Mouse (Mus musculus) midbrain, postnatal 0 days (tissue): ENCODE measurements around the gene Plbd1. TPM values are rescaled to one million over a fixed set of nuclear protein-coding genes. Genes with fewer than 3 reads are reported as not detected.

Experiments
- ATAC-seq: fragments of 200-750 bp; cut with Nextera tagmentation; 2 replicates; pipeline ENCODE4 v1.8.0; 2017; ENCODE audit warnings: moderate number of reproducible peaks, mild to moderate bottlenecking, moderate TSS enrichment, moderate library complexity; ENCODE audit not compliant: low FRiP score
- DNase-seq: peaks from one replicate; pipeline ENCODE4 v3.0.0-alpha.2; 2015; ENCODE audit warnings: low spot score
- H3K27ac ChIP-seq: fragments of 300-500 bp; sonication (generic); 2 replicates; pipeline ENCODE4 v1.5.1; 2014; ENCODE audit warnings: low read depth, mild to moderate bottlenecking, low read length, mixed read lengths
- H3K27me3 ChIP-seq: fragments of 300-500 bp; sonication (generic); 2 replicates; pipeline ENCODE4 v1.6.1; 2014; ENCODE audit warnings: low read length, control low read depth, mixed read lengths; ENCODE audit not compliant: insufficient read depth
- H3K36me3 ChIP-seq: fragments of 300-500 bp; sonication (generic); 2 replicates; pipeline ENCODE4 v1.6.1; 2014; ENCODE audit warnings: low read length, control low read depth, mixed read lengths; ENCODE audit not compliant: insufficient read depth
- H3K4me1 ChIP-seq: fragments of 300-500 bp; sonication (generic); 2 replicates; pipeline ENCODE4 v1.6.1; 2014; ENCODE audit warnings: mild to moderate bottlenecking, control low read depth, antibody characterized with exemption, low read length, mixed read lengths; ENCODE audit not compliant: insufficient read depth
- H3K4me2 ChIP-seq: fragments of 300-500 bp; sonication (generic); 2 replicates; pipeline ENCODE4 v1.6.1; 2014; ENCODE audit warnings: low read depth, mild to moderate bottlenecking, low read length, mixed read lengths; ENCODE audit not compliant: poor library complexity, severe bottlenecking
- H3K4me3 ChIP-seq: fragments of 300-500 bp; sonication (generic); 2 replicates; pipeline ENCODE4 v1.5.1; 2014; ENCODE audit warnings: low read depth, mild to moderate bottlenecking, low read length, moderate library complexity
- H3K9ac ChIP-seq: fragments of 300-500 bp; sonication (generic); replicated peaks from 2 replicates; pipeline ENCODE4 v1.6.1; 2014; ENCODE audit warnings: mild to moderate bottlenecking, low read length, moderate library complexity, mixed read lengths; ENCODE audit not compliant: poor library complexity, severe bottlenecking
- H3K9me3 ChIP-seq: fragments of 300-500 bp; sonication (generic); 2 replicates; pipeline ENCODE4 v1.6.1; 2016; ENCODE audit warnings: low read length, control low read depth
- CTCF ChIP-seq: IDR thresholded peaks from 2 replicates; pipeline ENCODE4 v1.5.1; 2016; ENCODE audit warnings: antibody characterized with exemption, mild to moderate bottlenecking
- whole genome bisulfite sequencing: fragments of 180-500 bp; shearing (Covaris S2); extraction: QIAGEN DNeasy Blood & Tissue Kit; methylation state at CpG from one replicate; pipeline ENCODE4 v1.1.7; 2014; 5-methylcytosine and 5-hydroxymethylcytosine counted together
- polyA plus RNA-seq: library from polyadenylated mRNA; unstranded; fragments of >200 nt; fragmentation: Nextera tagmentation; extraction: Ambion mirVana; gene quantifications from 2 replicates; pipeline ENCODE4 v1.2.1, GENCODE M21; 2015
- total RNA-seq: library from RNA; depleted of rRNA; stranded (reverse); fragments of >200 nt; gene quantifications from 2 replicates; pipeline ENCODE4 v1.2.3, GENCODE M21; 2014

Gene Plbd1
- total and polyA plus RNA-seq, 2 experiments from 2014 or later: 0.27 TPM; not detected in 1

DNA sequence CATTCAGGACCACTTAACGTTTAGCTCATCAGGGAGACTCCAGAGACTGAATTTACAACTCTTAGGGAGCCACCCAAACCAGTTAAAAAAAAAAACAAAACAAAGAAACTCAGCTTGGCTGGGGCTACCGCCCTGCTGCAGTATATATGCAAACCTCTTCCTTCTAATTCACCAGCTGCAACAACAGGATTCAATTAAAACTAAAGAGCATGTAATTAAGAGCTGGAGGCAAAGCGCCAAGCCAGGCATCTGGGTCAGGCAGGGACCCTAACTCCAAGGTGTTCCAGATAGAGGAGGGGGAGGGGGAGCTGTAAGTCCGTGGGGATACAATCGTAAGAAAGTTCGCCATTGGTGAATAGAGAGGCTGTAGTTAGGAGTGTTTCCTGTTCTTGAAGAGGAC, 15.5 kb downstream of the Plbd1 start:
- H3K4me1 ChIP-seq: no peaks in the 10 kb centered on the region
- no peak overlapping the region for H3K4me2 ChIP-seq
- no peaks in the 10 kb centered on the region for H3K9me3 ChIP-seq
- 41% methylated on average over 6 of the region's 6 CpGs for WGBS
- H3K27me3 ChIP-seq: no peaks in the 10 kb centered on the region
- TF ChIP-seq CTCF: no peak
- no peak for ATAC-seq
- H3K36me3 ChIP-seq: no peaks in the 10 kb centered on the region
- no peak overlapping the region for H3K27ac ChIP-seq
- H3K9ac ChIP-seq: no peak overlapping the region
- peak; percentile 49 for DNase-seq
- no peak overlapping the region for H3K4me3 ChIP-seq

DNA sequence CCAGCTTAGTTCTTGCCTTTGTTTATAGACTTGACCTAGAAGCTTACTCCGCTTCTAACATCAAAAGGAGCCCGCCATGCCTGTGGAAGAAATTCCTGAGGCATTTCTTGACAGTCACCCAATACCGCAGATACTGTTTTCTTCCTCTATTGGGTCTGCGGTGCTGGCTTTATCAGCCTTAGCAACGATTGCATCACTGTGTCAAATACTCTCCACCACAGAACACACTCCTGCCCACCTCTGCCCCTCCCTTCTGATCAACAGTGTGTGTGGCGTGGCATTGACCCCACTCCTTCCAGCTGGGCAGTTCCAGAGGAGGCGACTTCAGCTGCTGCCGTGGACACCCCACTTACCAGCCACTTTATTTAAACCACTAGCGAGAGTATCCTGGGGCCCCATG, 16.0 kb downstream of the Plbd1 start:
- no peak overlapping the region for H3K27ac ChIP-seq
- no peak overlapping the region for H3K4me3 ChIP-seq
- no peaks in the 10 kb centered on the region for H3K4me1 ChIP-seq
- no peak overlapping the region for H3K4me2 ChIP-seq
- no peak for ATAC-seq
- no peak for DNase-seq
- H3K9me3 ChIP-seq: no peaks in the 10 kb centered on the region
- 68% methylated on average over 9 of the region's 9 CpGs for WGBS
- TF ChIP-seq CTCF: no peak
- H3K27me3 ChIP-seq: no peaks in the 10 kb centered on the region
- no peak overlapping the region for H3K9ac ChIP-seq
- no peaks in the 10 kb centered on the region for H3K36me3 ChIP-seq

DNA sequence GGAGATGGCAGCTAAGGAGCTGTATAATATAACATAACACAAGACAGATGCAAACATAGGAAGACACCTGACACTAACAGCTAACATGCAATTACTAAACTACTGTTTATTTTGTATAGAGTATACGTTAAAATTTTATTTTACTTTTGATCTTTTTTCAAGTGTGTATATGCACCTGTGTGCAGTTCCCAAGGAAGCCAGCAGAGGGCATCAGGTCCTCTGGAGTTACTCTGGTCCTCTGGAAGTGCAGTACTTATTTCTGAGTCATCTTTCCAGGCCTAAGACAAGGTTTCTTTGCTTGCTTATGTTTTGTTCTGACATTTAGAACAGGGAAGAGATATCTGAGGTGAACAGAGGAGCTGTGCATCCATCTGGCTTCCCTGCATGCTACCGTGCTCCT, 17.6 kb downstream of the Plbd1 start:
- peak; percentile 48 for TF ChIP-seq CTCF
- H3K4me3 ChIP-seq: no peak overlapping the region
- no peak overlapping the region for H3K9ac ChIP-seq
- 94% methylated on average over 2 of the region's 2 CpGs for WGBS
- DNase-seq: no peak
- no peaks in the 10 kb centered on the region for H3K27me3 ChIP-seq
- H3K4me1 ChIP-seq: no peaks in the 10 kb centered on the region
- no peak overlapping the region for H3K4me2 ChIP-seq
- no peak overlapping the region for H3K27ac ChIP-seq
- no peaks in the 10 kb centered on the region for H3K36me3 ChIP-seq
- no peaks in the 10 kb centered on the region for H3K9me3 ChIP-seq
- ATAC-seq: no peak

DNA sequence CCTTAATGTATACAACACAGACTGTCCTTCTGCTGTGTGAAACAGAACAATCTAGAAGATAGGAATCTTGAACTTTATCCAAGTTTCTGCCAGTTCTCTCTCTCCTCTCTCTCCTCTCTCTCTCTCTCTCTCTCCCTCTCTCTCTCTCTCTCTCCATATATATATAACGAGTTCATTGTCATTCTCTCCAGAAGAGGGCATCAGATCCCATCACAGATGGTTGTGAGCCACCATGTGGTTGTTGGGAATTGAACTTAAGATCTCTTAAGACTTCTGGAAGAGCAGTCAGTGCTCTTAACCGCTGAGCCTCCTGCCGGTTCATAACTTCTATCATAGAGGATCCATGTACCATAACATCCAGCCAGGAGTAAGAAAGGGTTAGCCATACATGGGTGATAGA, 26.7 kb downstream of the Plbd1 start:
- Histone ChIP-seq H3K4me2 (no peak overlapping the region), H3K4me3 (no peak overlapping the region), H3K9me3 (no peaks in the 10 kb centered on the region), H3K9ac (no peak overlapping the region), H3K27me3 (no peaks in the 10 kb centered on the region), H3K27ac (no peak overlapping the region), H3K36me3 (no peaks in the 10 kb centered on the region), H3K4me1 (no peaks in the 10 kb centered on the region)
- ATAC-seq (no peak), DNase-seq (no peak)
- WGBS: 81% methylated on average over 3 of the region's 3 CpGs
- TF ChIP-seq CTCF: peak; percentile 19; the same call in 1 of the 2 replicates

DNA sequence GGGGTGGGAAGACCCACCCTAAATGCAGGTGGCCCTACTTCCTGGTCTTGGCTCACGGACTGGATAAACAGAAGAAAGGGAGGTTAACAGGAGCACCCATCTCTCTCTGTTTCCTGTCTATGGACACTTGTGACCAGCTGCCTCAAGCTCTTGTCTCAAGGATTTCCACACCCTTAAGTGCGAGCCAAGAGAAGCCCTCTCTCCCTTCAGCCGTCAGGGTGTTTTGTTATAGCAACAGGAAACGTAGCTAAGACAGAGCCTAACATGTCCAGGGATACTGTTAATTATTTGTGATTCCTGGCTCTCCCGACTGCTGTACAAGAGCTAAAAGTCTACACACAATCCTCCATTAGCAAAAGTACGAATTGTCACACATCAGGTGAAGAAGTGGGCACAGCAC, 28.0 kb downstream of the Plbd1 start:
- Histone ChIP-seq H3K9me3 (no peaks in the 10 kb centered on the region), H3K27me3 (no peaks in the 10 kb centered on the region), H3K4me3 (no peak overlapping the region), H3K36me3 (no peaks in the 10 kb centered on the region), H3K27ac (no peak overlapping the region), H3K4me2 (no peak overlapping the region), H3K9ac (no peak overlapping the region), H3K4me1 (no peaks in the 10 kb centered on the region)
- DNase-seq (no peak), ATAC-seq (no peak)
- no peak for TF ChIP-seq CTCF
- 85% methylated on average over 6 of the region's 6 CpGs for WGBS

DNA sequence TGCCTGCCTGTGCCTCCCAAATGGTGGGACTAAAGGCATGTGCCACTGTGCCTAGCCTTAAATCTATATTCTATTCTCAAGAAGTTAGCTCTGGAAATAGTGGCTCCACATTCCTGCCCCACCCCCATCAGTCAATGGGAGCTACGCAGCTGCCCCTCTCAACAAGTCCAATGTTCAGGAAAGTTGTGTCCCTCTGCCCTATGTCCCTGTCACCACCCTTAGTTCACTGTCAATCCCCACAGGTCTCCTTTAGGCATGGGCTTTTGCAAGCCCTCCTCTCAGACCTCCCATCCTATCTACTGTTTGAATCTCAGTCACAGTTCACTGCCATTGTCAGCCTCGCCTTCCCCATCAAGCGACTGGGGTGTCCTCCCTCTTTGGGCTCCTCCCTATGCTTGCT, 28.6 kb downstream of the Plbd1 start:
- no peak overlapping the region for H3K9ac ChIP-seq
- no peak for ATAC-seq
- no peaks in the 10 kb centered on the region for H3K4me1 ChIP-seq
- H3K36me3 ChIP-seq: no peaks in the 10 kb centered on the region
- 89% methylated on average over 3 of the region's 3 CpGs for whole genome bisulfite sequencing
- no peak for DNase-seq
- no peak overlapping the region for H3K27ac ChIP-seq
- no peak for TF ChIP-seq CTCF
- no peak overlapping the region for H3K4me3 ChIP-seq
- no peaks in the 10 kb centered on the region for H3K9me3 ChIP-seq
- H3K27me3 ChIP-seq: no peaks in the 10 kb centered on the region
- no peak overlapping the region for H3K4me2 ChIP-seq
